Mouse (Mus musculus) embryonic facial prominence, embryonic 12.5 days (tissue): ENCODE measurements around the gene Ccdc170. TPM values are rescaled to one million over a fixed set of nuclear protein-coding genes. Genes with fewer than 3 reads are reported as not detected.

Experiments used
- ATAC-seq: fragments of 200-750 bp; cut with Nextera tagmentation; 2 replicates; pipeline ENCODE4 v1.8.0; 2017; ENCODE audit not compliant: insufficient number of reproducible peaks, insufficient read depth, low FRiP score, low TSS enrichment
- H3K27ac ChIP-seq: fragments of 300-500 bp; sonication (generic); 2 replicates; pipeline ENCODE4 v1.5.1; 2016; ENCODE audit warnings: mild to moderate bottlenecking
- H3K27me3 ChIP-seq: fragments of 300-500 bp; sonication (generic); 2 replicates; pipeline ENCODE4 v1.6.1; 2016; ENCODE audit warnings: mild to moderate bottlenecking, moderate library complexity
- H3K36me3 ChIP-seq: fragments of 300-500 bp; sonication (generic); 2 replicates; pipeline ENCODE4 v1.6.1; 2016; ENCODE audit warnings: mild to moderate bottlenecking
- H3K4me1 ChIP-seq: fragments of 300-500 bp; sonication (generic); 2 replicates; pipeline ENCODE4 v1.6.1; 2016
- H3K4me2 ChIP-seq: fragments of 300-500 bp; sonication (generic); replicated peaks from 2 replicates; pipeline ENCODE4 v1.6.1; 2016; ENCODE audit warnings: mild to moderate bottlenecking, moderate library complexity
- H3K4me3 ChIP-seq: fragments of 300-500 bp; sonication (generic); 2 replicates; pipeline ENCODE4 v1.5.1; 2016; ENCODE audit warnings: mild to moderate bottlenecking
- H3K9ac ChIP-seq: fragments of 300-500 bp; sonication (generic); 2 replicates; pipeline ENCODE4 v1.6.1; 2016; ENCODE audit warnings: mild to moderate bottlenecking, moderate library complexity
- H3K9me3 ChIP-seq: fragments of 300-500 bp; sonication (generic); 2 replicates; pipeline ENCODE4 v1.6.1; 2016; ENCODE audit warnings: mild to moderate bottlenecking, moderate library complexity
- WGBS: fragments of 180-500 bp; shearing (Covaris S2); methylation state at CpG from one replicate; pipeline ENCODE4 v1.1.7; 2016; 5-methylcytosine and 5-hydroxymethylcytosine counted together
- polyA plus RNA-seq: library from polyadenylated mRNA; unstranded; fragments of >200 nt; fragmentation: Nextera tagmentation; extraction: Ambion mirVana; gene quantifications from 2 replicates; pipeline ENCODE4 v1.2.1, GENCODE M21; 2016

The Ccdc170 gene
- polyA plus RNA-seq, 1 experiment from 2014 or later, result 0.15 TPM

DNA sequence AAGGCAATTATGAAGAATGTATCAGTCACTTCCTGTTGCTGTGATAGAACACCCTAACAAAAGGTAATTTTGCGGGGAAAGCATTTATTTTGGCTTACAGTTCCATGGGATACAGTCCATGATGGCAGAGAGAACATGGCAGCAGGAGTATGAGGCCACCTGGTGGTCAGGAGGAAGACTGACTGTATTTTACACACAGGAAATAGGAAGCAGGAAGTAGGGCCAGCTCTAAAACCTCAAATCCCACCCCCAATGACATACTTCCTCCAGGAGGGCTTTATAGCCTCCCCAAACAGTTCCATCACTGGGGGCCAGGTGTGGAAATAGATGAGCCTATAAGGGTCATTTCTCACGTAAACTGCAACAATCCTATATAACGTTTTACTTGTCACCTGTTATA, 39.8 kb downstream of the Ccdc170 start:
- no peak overlapping the region for H3K9ac ChIP-seq
- WGBS, result 93% methylated on average over 3 of the region's 3 CpGs
- 0 out of 2 replicates have a peak, but pooled peaks cover 3% of the 10 kb centered on the region for H3K9me3 ChIP-seq
- H3K27me3 ChIP-seq, result no peaks in the 10 kb centered on the region
- H3K27ac ChIP-seq, result no peak overlapping the region
- H3K4me1 ChIP-seq, result no peaks in the 10 kb centered on the region
- H3K4me3 ChIP-seq, result no peak overlapping the region
- no peaks in the 10 kb centered on the region for H3K36me3 ChIP-seq
- ATAC-seq, result no peak
- H3K4me2 ChIP-seq, result no peak overlapping the region

DNA sequence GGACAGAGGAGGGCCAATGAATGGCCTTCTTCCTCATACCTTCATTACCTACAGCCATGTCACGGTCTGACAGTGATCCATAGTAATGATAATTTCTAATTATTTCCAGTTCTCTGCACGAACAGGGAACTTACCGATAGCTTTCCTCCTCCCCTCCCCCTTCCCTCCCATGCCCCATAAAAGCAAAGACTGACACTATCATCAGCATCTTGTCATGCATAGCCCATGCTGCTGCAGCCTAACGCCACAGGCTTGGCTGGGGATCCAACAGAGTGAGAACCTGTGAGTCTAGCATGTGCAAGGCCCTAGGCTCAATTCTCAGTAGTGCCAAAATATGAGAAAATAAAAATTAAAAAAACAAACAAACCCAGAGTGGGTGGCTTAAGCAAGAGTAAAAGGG, 40.8 kb downstream of the Ccdc170 start:
- Histone ChIP-seq H3K4me3 (no peak overlapping the region), H3K9me3 (0 out of 2 replicates have a peak, but pooled peaks cover 3% of the 10 kb centered on the region), H3K27ac (no peak overlapping the region), H3K9ac (no peak overlapping the region), H3K27me3 (no peaks in the 10 kb centered on the region), H3K4me1 (no peaks in the 10 kb centered on the region), H3K36me3 (no peaks in the 10 kb centered on the region), H3K4me2 (no peak overlapping the region)
- WGBS, result 52% methylated on average over 4 of the region's 4 CpGs
- no peak for ATAC-seq

DNA sequence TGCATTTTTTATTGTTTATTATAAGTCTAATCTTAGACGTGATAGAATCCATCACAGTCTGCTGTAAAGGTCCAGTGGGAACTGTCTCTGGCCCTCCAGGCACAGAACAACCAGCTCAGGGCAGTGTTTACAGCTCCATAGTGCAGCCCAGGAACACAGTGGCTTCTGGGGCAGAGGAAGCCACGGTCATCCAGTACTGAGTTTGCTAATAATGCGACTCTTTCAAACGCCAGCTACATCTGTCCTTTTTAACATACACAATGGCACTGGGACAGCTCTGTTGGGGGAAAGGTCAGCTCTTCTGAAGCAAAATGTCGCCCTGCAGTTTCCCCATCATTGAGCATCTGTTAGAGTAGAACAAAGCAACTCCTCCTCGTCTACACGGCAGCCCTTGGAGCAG, 45.7 kb downstream of the Ccdc170 start:
- Histone ChIP-seq H3K9me3 (no peaks in the 10 kb centered on the region), H3K4me1 (no peaks in the 10 kb centered on the region), H3K27ac (no peak overlapping the region), H3K4me2 (no peak overlapping the region), H3K9ac (no peak overlapping the region), H3K4me3 (no peak overlapping the region), H3K27me3 (no peaks in the 10 kb centered on the region), H3K36me3 (no peaks in the 10 kb centered on the region)
- 47% methylated on average over 7 of the region's 7 CpGs for WGBS
- ATAC-seq, result peak; percentile 69; the same call in 1 of the 2 replicates

DNA sequence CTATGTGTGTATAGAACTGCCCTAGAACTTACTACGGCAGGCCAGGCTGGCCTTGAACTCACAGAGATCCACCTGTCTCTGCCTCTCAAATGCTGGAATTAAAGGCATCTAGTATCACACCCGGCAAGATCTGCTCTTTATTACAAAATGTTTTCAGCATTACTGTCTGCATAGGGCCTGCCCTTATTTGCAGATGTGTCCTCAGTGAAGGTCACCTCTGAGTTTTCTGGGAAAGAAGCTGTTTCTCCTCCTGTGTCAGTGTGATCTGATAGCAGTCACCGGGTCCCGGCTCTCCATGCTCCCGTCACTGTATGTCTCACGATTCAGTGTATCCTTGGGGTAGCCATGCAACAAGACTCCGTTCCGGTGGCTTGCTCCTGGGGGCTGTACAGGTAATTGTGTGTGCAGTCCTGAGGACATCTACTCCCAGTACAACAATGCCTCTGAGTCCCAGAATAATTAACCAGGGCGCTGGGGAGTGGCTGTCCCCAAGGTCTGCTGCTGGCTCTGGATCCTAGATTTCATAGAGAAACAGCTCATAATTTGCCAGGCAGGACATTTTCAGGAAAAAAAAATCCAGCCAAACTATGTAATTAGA, 48.4 kb downstream of the Ccdc170 start:
- Histone ChIP-seq H3K9me3 (no peaks in the 10 kb centered on the region), H3K36me3 (no peaks in the 10 kb centered on the region), H3K4me1 (no peaks in the 10 kb centered on the region), H3K27ac (no peak overlapping the region), H3K9ac (no peak overlapping the region), H3K4me2 (no peak overlapping the region), H3K4me3 (no peak overlapping the region), H3K27me3 (no peaks in the 10 kb centered on the region)
- 81% methylated on average over 9 of the region's 9 CpGs for WGBS
- no peak for ATAC-seq

DNA sequence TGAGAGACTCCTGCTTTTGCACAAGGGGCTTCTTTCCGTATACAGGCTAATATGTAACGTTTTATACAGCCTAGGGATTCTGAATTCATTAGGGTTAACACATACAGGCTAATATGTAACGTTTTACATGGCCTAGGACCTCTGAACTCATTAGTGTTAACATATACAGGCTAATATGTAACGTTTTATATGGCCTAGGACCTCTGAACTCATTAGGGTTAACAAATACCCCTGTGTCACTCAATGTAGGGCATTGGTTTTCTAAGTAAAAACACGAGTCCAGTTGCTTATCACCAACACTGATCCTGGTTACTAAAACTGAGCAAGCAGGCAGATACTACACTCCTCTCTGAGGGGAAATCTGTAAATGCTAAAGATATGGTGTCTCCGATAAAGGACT, 49.6 kb downstream of the Ccdc170 start:
- H3K9ac ChIP-seq, result no peak overlapping the region
- H3K4me3 ChIP-seq, result no peak overlapping the region
- H3K4me2 ChIP-seq, result no peak overlapping the region
- ATAC-seq, result no peak
- WGBS, result 71% methylated on average over 6 of the region's 6 CpGs
- H3K27me3 ChIP-seq, result no peaks in the 10 kb centered on the region
- H3K4me1 ChIP-seq, result no peaks in the 10 kb centered on the region
- H3K27ac ChIP-seq, result no peak overlapping the region
- no peaks in the 10 kb centered on the region for H3K36me3 ChIP-seq
- no peaks in the 10 kb centered on the region for H3K9me3 ChIP-seq

- H3K4me3 ChIP-seq, result no peak overlapping the region
- no peak overlapping the region for H3K4me2 ChIP-seq
- no peaks in the 10 kb centered on the region for H3K9me3 ChIP-seq
- ATAC-seq, result no peak
- H3K4me1 ChIP-seq, result no peaks in the 10 kb centered on the region
- H3K36me3 ChIP-seq, result no peaks in the 10 kb centered on the region
- no peaks in the 10 kb centered on the region for H3K27me3 ChIP-seq
- H3K27ac ChIP-seq, result no peak overlapping the region
- WGBS, result 78% methylated on average over 6 of the region's 6 CpGs
- H3K9ac ChIP-seq, result no peak overlapping the region
These were observed 50.4 kb downstream of the Ccdc170 start for GRCm38 (mm10) chr10:4532731-4533130.

GRCm38 (mm10) chr10:4533873-4534272, 51.6 kb downstream of the Ccdc170 start:
- Histone ChIP-seq H3K4me3 (no peak overlapping the region), H3K9ac (no peak overlapping the region), H3K4me1 (no peaks in the 10 kb centered on the region), H3K36me3 (no peaks in the 10 kb centered on the region), H3K4me2 (no peak overlapping the region), H3K27me3 (no peaks in the 10 kb centered on the region), H3K9me3 (no peaks in the 10 kb centered on the region), H3K27ac (no peak overlapping the region)
- no peak for ATAC-seq
- 84% methylated on average over 11 of the region's 11 CpGs for WGBS

GRCm38 (mm10) chr10:4545550-4545949, 63.2 kb downstream of the Ccdc170 start:
- WGBS, result 96% methylated on average over 2 of the region's 2 CpGs
- no peak overlapping the region for H3K9ac ChIP-seq
- no peak overlapping the region for H3K4me2 ChIP-seq
- no peak overlapping the region for H3K4me3 ChIP-seq
- no peaks in the 10 kb centered on the region for H3K4me1 ChIP-seq
- peaks cover 3% of the 10 kb centered on the region; the same call in 1 of the 2 replicates for H3K9me3 ChIP-seq
- no peaks in the 10 kb centered on the region for H3K27me3 ChIP-seq
- no peak for ATAC-seq
- H3K36me3 ChIP-seq, result no peaks in the 10 kb centered on the region
- no peak overlapping the region for H3K27ac ChIP-seq

DNA sequence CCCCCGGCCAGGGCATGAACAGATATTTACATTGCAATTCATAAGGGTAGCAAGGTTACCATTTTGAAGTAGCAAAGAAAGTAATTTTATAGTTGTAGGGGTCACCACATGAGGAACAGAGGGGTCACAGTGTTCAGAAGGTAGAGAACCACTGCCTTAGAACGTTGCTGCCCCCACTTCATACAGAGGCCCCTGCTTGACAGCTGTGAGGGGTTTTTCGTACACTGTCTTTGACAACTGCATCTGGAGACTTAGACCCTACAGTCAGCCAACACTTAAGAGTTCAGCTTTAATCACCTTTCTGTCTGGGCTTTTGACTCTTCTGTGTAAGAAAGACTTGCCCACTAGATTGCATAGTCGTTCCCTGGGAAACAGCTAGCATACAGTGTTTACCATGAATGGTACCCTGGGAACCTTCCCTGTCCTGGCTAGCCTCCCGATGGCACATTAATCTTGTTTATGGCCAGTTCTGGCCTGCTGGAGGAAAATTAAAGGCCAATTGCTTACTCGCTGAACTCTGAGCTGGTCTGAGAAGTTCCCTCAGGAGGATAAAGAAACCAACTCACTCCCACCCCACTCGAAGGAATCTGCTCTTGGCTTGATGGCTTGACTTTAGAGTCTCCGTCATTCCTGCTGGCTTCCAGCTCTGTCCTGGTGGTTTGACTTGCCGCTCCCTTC, 71.3 kb downstream of the Ccdc170 start:
- Histone ChIP-seq H3K9ac (no peak overlapping the region), H3K36me3 (no peaks in the 10 kb centered on the region), H3K4me1 (no peaks in the 10 kb centered on the region), H3K27ac (no peak overlapping the region), H3K27me3 (no peaks in the 10 kb centered on the region), H3K9me3 (no peaks in the 10 kb centered on the region), H3K4me3 (no peak overlapping the region), H3K4me2 (no peak overlapping the region)
- WGBS, result 74% methylated on average over 9 of the region's 9 CpGs
- ATAC-seq, result no peak

- no peak overlapping the region for H3K4me3 ChIP-seq
- H3K36me3 ChIP-seq, result no peaks in the 10 kb centered on the region
- no peaks in the 10 kb centered on the region for H3K9me3 ChIP-seq
- 75% methylated on average over 3 of the region's 3 CpGs for WGBS
- H3K4me1 ChIP-seq, result no peaks in the 10 kb centered on the region
- H3K27me3 ChIP-seq, result no peaks in the 10 kb centered on the region
- no peak for ATAC-seq
- no peak overlapping the region for H3K27ac ChIP-seq
- H3K4me2 ChIP-seq, result no peak overlapping the region
- H3K9ac ChIP-seq, result no peak overlapping the region
These were observed 74.6 kb downstream of the Ccdc170 start for GRCm38 (mm10) chr10:4556842-4557377.

DNA sequence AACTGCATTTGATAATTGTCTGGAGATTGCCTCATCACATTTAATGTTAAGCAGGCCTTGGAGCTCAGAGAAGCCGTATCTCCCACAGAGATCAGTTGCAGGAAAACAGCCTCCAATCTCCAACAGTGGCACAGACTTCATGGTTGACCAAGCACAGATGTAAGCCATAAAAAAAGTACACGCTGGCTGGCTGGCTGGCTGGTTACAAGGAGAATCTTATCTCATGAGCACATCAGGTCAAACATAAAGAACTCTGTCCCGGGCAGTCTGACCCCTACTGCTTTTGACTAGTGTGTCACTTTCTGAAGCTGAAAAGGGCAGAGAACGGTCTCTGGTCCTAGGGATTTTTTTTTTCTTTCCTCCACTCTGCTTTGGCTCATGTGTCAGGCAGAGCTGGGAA, 76.8 kb downstream of the Ccdc170 start:
- no peaks in the 10 kb centered on the region for H3K36me3 ChIP-seq
- H3K27ac ChIP-seq, result no peak overlapping the region
- no peaks in the 10 kb centered on the region for H3K9me3 ChIP-seq
- no peaks in the 10 kb centered on the region for H3K4me1 ChIP-seq
- no peak for ATAC-seq
- no peak overlapping the region for H3K9ac ChIP-seq
- no peak overlapping the region for H3K4me2 ChIP-seq
- no peaks in the 10 kb centered on the region for H3K27me3 ChIP-seq
- no peak overlapping the region for H3K4me3 ChIP-seq
- WGBS, result 39% methylated on average over 4 of the region's 4 CpGs

DNA sequence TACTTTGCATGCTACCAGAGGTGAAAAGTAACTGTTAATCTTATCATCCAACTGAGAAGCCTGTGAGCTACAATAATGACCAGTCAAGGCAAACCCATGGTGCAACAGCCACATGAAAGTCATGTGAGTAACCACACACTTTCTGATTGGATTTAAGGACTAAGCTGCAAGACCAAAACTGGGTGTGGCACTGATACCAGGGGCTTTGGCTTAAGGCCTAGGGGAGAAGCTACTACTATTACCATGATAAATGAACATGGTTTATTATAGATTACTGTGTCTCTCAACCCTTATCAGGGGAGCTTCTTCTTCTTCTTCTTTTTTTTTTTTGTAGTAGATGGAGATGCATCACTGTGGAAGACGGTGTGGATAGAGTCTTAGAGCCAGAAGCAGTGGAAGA, 82.8 kb downstream of the Ccdc170 start:
- 89% methylated on average over 1 of the region's 1 CpGs for WGBS
- Histone ChIP-seq H3K4me3 (no peak overlapping the region), H3K9ac (no peak overlapping the region), H3K9me3 (peaks cover 4% of the 10 kb centered on the region; the same call in 1 of the 2 replicates), H3K36me3 (no peaks in the 10 kb centered on the region), H3K4me1 (no peaks in the 10 kb centered on the region), H3K27ac (no peak overlapping the region), H3K4me2 (no peak overlapping the region), H3K27me3 (no peaks in the 10 kb centered on the region)
- ATAC-seq, result no peak
